Mouse (Mus musculus): ENCODE measurements around the gene Tenm4. TPM values are rescaled to one million over a fixed set of nuclear protein-coding genes. Genes with fewer than 3 reads are reported as not detected.

Gene Tenm4
- polyA plus RNA-seq, 1 experiment from 2014 or later: 28.1 TPM

- Histone ChIP-seq H3K4me1 (ENCODE audit: control insufficient read depth, insufficient read depth, low read length) (no peaks in the 10 kb centered on the region), H3K4me3 (ENCODE audit: low read depth, low read length) (no peak overlapping the region), H3K9me3 (replicated peaks; ENCODE audit: control insufficient read depth, low read length) (no peaks in the 10 kb centered on the region), H3K27ac (replicated peaks; ENCODE audit: low read depth, low read length) (no peak overlapping the region), H3K9ac (replicated peaks; ENCODE audit: low read length) (no peak overlapping the region), H3K27me3 (ENCODE audit: control insufficient read depth, insufficient read depth, low read length) (no peaks in the 10 kb centered on the region), H3K4me2 (ENCODE audit: low read depth, low read length) (no peak overlapping the region), H3K36me3 (replicated peaks; ENCODE audit: control insufficient read depth, insufficient read depth, low read depth, low read length) (no peaks in the 10 kb centered on the region)
- WGBS: 85% methylated on average over 4 of the region's 4 CpGs
- DNase-seq (ENCODE audit: low spot score) (no peak), ATAC-seq (replicated peaks; ENCODE audit: insufficient number of reproducible peaks, low FRiP score, low TSS enrichment, low read depth) (no peak)
Measured at GRCm38 (mm10) chr7:96369947-96370346, 198.9 kb downstream of the Tenm4 start.

DNA sequence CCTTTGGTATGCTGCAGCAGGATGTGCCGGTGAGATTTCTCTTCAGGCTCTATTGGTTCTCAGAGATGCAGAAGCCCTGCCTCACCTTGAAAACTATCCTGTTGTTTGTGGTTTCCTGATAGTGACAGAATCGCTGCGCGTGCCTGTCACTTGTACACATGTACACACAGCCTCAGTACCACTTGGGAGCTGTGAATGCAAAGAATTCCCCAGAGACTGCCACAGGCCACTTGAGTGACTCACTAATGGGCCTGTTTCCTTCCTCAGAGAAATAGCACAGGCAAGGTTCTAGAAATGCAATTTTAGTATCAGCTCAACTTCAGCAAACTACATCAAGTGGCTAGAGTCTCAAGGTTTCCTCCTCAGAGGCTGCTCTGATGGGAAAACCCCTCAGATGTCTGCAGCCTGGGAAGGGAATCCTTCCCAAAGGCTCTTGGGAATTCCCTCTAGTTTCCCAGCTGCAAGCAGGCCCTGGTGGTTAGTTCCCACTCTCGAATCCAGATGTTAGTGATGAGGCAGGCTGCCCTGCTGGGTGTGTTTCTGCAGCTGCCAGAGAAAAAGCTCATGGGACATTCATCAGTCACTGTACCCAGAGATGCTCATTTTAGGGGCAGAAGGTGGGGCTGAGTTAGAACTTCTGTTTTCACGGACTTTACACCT, 203.1 kb downstream of the Tenm4 start:
- Histone ChIP-seq H3K4me3 (ENCODE audit: low read depth, low read length) (no peak overlapping the region), H3K9ac (replicated peaks; ENCODE audit: low read length) (no peak overlapping the region), H3K27me3 (ENCODE audit: control insufficient read depth, insufficient read depth, low read length) (no peaks in the 10 kb centered on the region), H3K4me1 (ENCODE audit: control insufficient read depth, insufficient read depth, low read length) (no peaks in the 10 kb centered on the region), H3K9me3 (replicated peaks; ENCODE audit: control insufficient read depth, low read length) (no peaks in the 10 kb centered on the region), H3K36me3 (replicated peaks; ENCODE audit: control insufficient read depth, insufficient read depth, low read depth, low read length) (no peaks in the 10 kb centered on the region), H3K27ac (replicated peaks; ENCODE audit: low read depth, low read length) (no peak overlapping the region), H3K4me2 (ENCODE audit: low read depth, low read length) (no peak overlapping the region)
- 69% methylated on average over 6 of the region's 6 CpGs for WGBS
- no peak for ATAC-seq (replicated peaks; ENCODE audit: insufficient number of reproducible peaks, low FRiP score, low TSS enrichment, low read depth)
- peak; percentile 32 for DNase-seq (ENCODE audit: low spot score)

DNA sequence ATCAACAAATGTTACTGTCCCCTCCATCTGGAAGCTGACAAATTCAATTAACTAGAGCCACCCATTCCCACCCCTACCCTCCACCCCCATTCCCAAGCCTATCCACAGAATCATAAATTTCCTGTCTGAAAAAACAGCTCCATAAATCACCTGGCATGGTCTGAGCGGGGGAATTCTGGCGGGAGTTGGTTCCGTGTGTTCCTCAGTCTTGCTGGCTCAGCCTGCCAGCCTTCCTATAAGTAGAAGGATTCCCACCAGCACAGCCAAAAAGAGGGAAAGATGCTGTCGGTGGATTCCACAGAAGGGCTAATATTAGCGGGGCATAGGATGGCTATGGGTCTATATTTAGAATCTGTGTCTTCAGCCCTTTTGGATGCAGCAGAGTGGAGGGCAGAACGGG, 204.5 kb downstream of the Tenm4 start:
- H3K27ac ChIP-seq (replicated peaks; ENCODE audit: low read depth, low read length): no peak overlapping the region
- no peak for ATAC-seq (replicated peaks; ENCODE audit: insufficient number of reproducible peaks, low FRiP score, low TSS enrichment, low read depth)
- no peaks in the 10 kb centered on the region for H3K4me1 ChIP-seq (ENCODE audit: control insufficient read depth, insufficient read depth, low read length)
- no peaks in the 10 kb centered on the region for H3K9me3 ChIP-seq (replicated peaks; ENCODE audit: control insufficient read depth, low read length)
- no peak overlapping the region for H3K4me3 ChIP-seq (ENCODE audit: low read depth, low read length)
- peak; percentile 19 for DNase-seq (ENCODE audit: low spot score)
- no peaks in the 10 kb centered on the region for H3K27me3 ChIP-seq (ENCODE audit: control insufficient read depth, insufficient read depth, low read length)
- WGBS: 67% methylated on average over 6 of the region's 6 CpGs
- H3K4me2 ChIP-seq (ENCODE audit: low read depth, low read length): no peak overlapping the region
- no peaks in the 10 kb centered on the region for H3K36me3 ChIP-seq (replicated peaks; ENCODE audit: control insufficient read depth, insufficient read depth, low read depth, low read length)
- H3K9ac ChIP-seq (replicated peaks; ENCODE audit: low read length): no peak overlapping the region

DNA sequence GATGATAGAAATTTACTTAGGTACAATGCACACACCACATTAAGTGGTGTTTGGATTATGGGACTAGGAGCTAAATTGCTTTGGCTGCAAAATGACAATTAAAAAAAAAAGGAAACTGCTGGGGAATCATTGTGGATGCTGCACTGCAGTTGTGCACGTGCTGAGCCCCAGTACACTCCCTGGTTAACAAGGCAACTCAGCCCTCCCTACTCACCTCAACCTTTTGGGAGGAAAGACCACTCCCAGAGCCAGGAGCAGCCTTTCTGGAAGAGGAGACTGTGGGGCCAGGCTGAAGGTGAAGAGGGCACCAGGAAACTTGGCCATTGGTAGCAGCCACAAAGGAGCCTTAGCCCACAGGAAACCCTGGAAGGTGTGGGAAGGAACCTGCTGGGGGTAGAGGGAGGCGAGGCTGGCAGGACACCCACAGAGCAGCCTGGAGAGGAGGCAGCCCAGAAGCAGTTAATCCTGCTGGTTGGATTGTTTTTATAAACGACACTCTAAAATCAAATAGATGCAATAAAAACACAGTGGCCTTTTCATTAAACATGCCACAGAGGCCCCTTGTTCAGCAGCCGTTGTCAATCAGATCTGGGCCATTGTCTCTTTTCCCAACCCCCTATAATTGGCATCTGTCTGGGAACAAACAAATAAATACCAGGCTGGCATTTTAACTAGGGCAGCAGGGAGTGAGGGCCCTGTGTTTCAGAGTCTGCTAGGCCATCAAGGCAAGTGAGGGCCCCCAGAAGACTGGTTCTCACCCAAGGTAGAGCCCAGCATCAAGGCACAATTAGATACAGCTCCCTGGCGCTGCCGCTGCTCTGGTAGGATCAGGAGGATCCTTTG, 212.9 kb downstream of the Tenm4 start:
- H3K9me3 ChIP-seq (replicated peaks; ENCODE audit: control insufficient read depth, low read length): no peaks in the 10 kb centered on the region
- no peak overlapping the region for H3K4me3 ChIP-seq (ENCODE audit: low read depth, low read length)
- no peak overlapping the region for H3K9ac ChIP-seq (replicated peaks; ENCODE audit: low read length)
- no peaks in the 10 kb centered on the region for H3K4me1 ChIP-seq (ENCODE audit: control insufficient read depth, insufficient read depth, low read length)
- H3K4me2 ChIP-seq (ENCODE audit: low read depth, low read length): no peak overlapping the region
- no peak for DNase-seq (ENCODE audit: low spot score)
- H3K27ac ChIP-seq (replicated peaks; ENCODE audit: low read depth, low read length): no peak overlapping the region
- ATAC-seq (replicated peaks; ENCODE audit: insufficient number of reproducible peaks, low FRiP score, low TSS enrichment, low read depth): 0 out of 2 replicates have a peak, but pooled peaks have one; percentile 32
- H3K27me3 ChIP-seq (ENCODE audit: control insufficient read depth, insufficient read depth, low read length): no peaks in the 10 kb centered on the region
- H3K36me3 ChIP-seq (replicated peaks; ENCODE audit: control insufficient read depth, insufficient read depth, low read depth, low read length): no peaks in the 10 kb centered on the region
- WGBS: 11% methylated on average over 6 of the region's 6 CpGs

DNA sequence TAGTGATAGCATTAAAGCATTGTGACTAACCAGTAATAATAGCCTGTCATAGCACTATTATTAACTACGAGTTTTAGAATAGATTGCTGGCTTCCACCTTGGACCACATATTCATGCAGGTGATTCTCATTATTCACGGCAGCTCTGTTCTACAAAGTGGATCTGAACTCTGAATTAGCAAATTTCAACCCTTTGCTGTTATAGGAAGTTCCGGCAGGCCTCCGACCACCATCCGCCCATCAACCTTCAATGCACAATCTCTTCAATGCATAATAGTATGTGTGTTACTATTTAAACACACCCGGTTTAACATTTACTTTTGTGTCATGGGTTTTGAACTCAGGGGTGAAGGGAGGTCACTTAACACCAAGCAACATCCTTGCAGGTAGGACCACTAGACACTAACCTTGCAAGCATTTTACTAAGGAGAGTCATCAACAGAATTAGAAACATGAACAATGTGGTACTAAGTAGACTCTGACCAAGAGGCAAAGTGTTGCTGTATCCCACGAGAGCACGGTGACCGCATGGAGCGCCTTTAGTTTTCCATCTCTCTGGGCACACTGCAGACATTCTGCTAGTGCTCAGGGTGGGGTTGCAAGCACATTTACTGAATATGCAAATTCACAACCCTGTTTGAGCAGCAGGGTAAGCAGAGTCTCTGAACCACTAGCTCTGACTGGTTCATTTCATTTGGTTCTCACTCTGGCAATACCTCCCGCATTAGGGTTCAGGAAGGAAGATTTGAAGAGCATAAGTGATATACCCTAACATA, 213.9 kb downstream of the Tenm4 start:
- Histone ChIP-seq H3K36me3 (replicated peaks; ENCODE audit: control insufficient read depth, insufficient read depth, low read depth, low read length) (no peaks in the 10 kb centered on the region), H3K4me2 (ENCODE audit: low read depth, low read length) (no peak overlapping the region), H3K4me1 (ENCODE audit: control insufficient read depth, insufficient read depth, low read length) (no peaks in the 10 kb centered on the region), H3K9me3 (replicated peaks; ENCODE audit: control insufficient read depth, low read length) (no peaks in the 10 kb centered on the region), H3K4me3 (ENCODE audit: low read depth, low read length) (no peak overlapping the region), H3K27me3 (ENCODE audit: control insufficient read depth, insufficient read depth, low read length) (no peaks in the 10 kb centered on the region), H3K9ac (replicated peaks; ENCODE audit: low read length) (no peak overlapping the region), H3K27ac (replicated peaks; ENCODE audit: low read depth, low read length) (no peak overlapping the region)
- no peak for DNase-seq (ENCODE audit: low spot score)
- no peak for ATAC-seq (replicated peaks; ENCODE audit: insufficient number of reproducible peaks, low FRiP score, low TSS enrichment, low read depth)
- WGBS: 83% methylated on average over 11 of the region's 11 CpGs

- 87% methylated on average over 7 of the region's 7 CpGs for WGBS
- Histone ChIP-seq H3K27ac (replicated peaks; ENCODE audit: low read depth, low read length) (no peak overlapping the region), H3K36me3 (replicated peaks; ENCODE audit: control insufficient read depth, insufficient read depth, low read depth, low read length) (no peaks in the 10 kb centered on the region), H3K27me3 (ENCODE audit: control insufficient read depth, insufficient read depth, low read length) (no peaks in the 10 kb centered on the region), H3K4me1 (ENCODE audit: control insufficient read depth, insufficient read depth, low read length) (no peaks in the 10 kb centered on the region), H3K9ac (replicated peaks; ENCODE audit: low read length) (no peak overlapping the region), H3K4me2 (ENCODE audit: low read depth, low read length) (no peak overlapping the region), H3K4me3 (ENCODE audit: low read depth, low read length) (no peak overlapping the region), H3K9me3 (replicated peaks; ENCODE audit: control insufficient read depth, low read length) (no peaks in the 10 kb centered on the region)
- DNase-seq (ENCODE audit: low spot score): no peak
- ATAC-seq (replicated peaks; ENCODE audit: insufficient number of reproducible peaks, low FRiP score, low TSS enrichment, low read depth): no peak
Measured at GRCm38 (mm10) chr7:96385850-96386249, 214.8 kb downstream of the Tenm4 start.

- Histone ChIP-seq H3K27me3 (ENCODE audit: control insufficient read depth, insufficient read depth, low read length) (no peaks in the 10 kb centered on the region), H3K27ac (replicated peaks; ENCODE audit: low read depth, low read length) (no peak overlapping the region), H3K4me3 (ENCODE audit: low read depth, low read length) (no peak overlapping the region), H3K9ac (replicated peaks; ENCODE audit: low read length) (no peak overlapping the region), H3K4me1 (ENCODE audit: control insufficient read depth, insufficient read depth, low read length) (no peaks in the 10 kb centered on the region; the same call in 1 of the 2 replicates), H3K9me3 (replicated peaks; ENCODE audit: control insufficient read depth, low read length) (no peaks in the 10 kb centered on the region), H3K4me2 (ENCODE audit: low read depth, low read length) (no peak overlapping the region), H3K36me3 (replicated peaks; ENCODE audit: control insufficient read depth, insufficient read depth, low read depth, low read length) (no peaks in the 10 kb centered on the region)
- 83% methylated on average over 6 of the region's 6 CpGs for WGBS
- DNase-seq (ENCODE audit: low spot score) (no peak), ATAC-seq (replicated peaks; ENCODE audit: insufficient number of reproducible peaks, low FRiP score, low TSS enrichment, low read depth) (no peak)
Measured at GRCm38 (mm10) chr7:96390034-96390670, 219.1 kb downstream of the Tenm4 start.

All from embryonic facial prominence, embryonic 11.5 days (tissue).